Mouse (Mus musculus) liver, embryonic 16.5 days (tissue): Measurements from ENCODE around the gene Hist1h4k. TPM values are rescaled to one million over a fixed set of nuclear protein-coding genes. Genes with fewer than 3 reads are reported as not detected.

ENCODE experiments used
- microRNA-seq: library from miRNA; unstranded; fragments of <30 nt; microRNA quantifications from one replicate; pipeline ENCODE4, GENCODE M21; 2016
- polyA plus RNA-seq: library from polyadenylated mRNA; unstranded; fragments of >200 nt; fragmentation: Nextera tagmentation; extraction: Ambion mirVana; gene quantifications from 2 replicates; pipeline ENCODE4 v1.2.1, GENCODE M21; 2015

Hist1h4k gene
- polyA plus RNA-seq, 1 experiment from 2014 or later: 5.0 TPM

Small RNA genes lying within 50 kb of the gene (microRNA-seq; reads per million reads assigned to microRNA genes)
- not detected for gene Gm44346
- not detected for gene Gm44357
- gene Gm44367: not detected
- gene Gm44454: not detected

Other genes starting within 250 kb of the Hist1h4k start
- gene Gm11273, start 249.1 kb downstream of the Hist1h4k start, polyA plus RNA-seq: 4.7 and 5.5 TPM in 2 replicates
- gene Zkscan8, start 219.4 kb downstream of the Hist1h4k start, polyA plus RNA-seq: 1.0 and 1.2 TPM in 2 replicates
- 0.04 TPM in 1 of 2 replicates, not detected in the other for gene Olfr1366, start 207.7 kb downstream of the Hist1h4k start, polyA plus RNA-seq
- not detected in 2 replicates for gene Olfr1535, start 190.6 kb downstream of the Hist1h4k start, polyA plus RNA-seq
- gene Olfr1364, start 168.7 kb downstream of the Hist1h4k start, polyA plus RNA-seq: not detected in 2 replicates
- gene Olfr1362, start 136.5 kb downstream of the Hist1h4k start, polyA plus RNA-seq: not detected in 2 replicates
- not detected in 2 replicates for gene Olfr11, start 108.0 kb downstream of the Hist1h4k start, polyA plus RNA-seq
- not detected in 2 replicates for gene Olfr1361, start 87.1 kb downstream of the Hist1h4k start, polyA plus RNA-seq
- gene Olfr1360, start 73.1 kb downstream of the Hist1h4k start, polyA plus RNA-seq: not detected in 2 replicates
- gene Olfr1359, start 52.4 kb downstream of the Hist1h4k start, polyA plus RNA-seq: not detected in 2 replicates
- gene Hist1h2bl, start 34.4 kb downstream of the Hist1h4k start, polyA plus RNA-seq: 3.5 and 6.2 TPM in 2 replicates
- 18.6 and 20.0 TPM in 2 replicates for gene Hist1h2ai, start 34.1 kb downstream of the Hist1h4k start, polyA plus RNA-seq
- 4.4 and 13.9 TPM in 2 replicates for gene Hist1h3h, start 32.8 kb downstream of the Hist1h4k start, polyA plus RNA-seq
- gene Hist1h2bm, start 28.5 kb downstream of the Hist1h4k start, polyA plus RNA-seq: 5.9 and 9.8 TPM in 2 replicates
- gene Hist1h4j, start 15.4 kb downstream of the Hist1h4k start, polyA plus RNA-seq: 0.99 and 1.0 TPM in 2 replicates
- 40.9 and 50.2 TPM in 2 replicates for gene Hist1h2ak, start 3.3 kb upstream of the Hist1h4k start, polyA plus RNA-seq
- 8.1 and 12.9 TPM in 2 replicates for gene Hist1h2bn, start 3.6 kb upstream of the Hist1h4k start, polyA plus RNA-seq
- 22.9 and 30.4 TPM in 2 replicates for gene Hist1h1b, start 30.1 kb upstream of the Hist1h4k start, polyA plus RNA-seq
- 158 and 190 TPM in 2 replicates for gene Hist1h3i, start 32.9 kb upstream of the Hist1h4k start, polyA plus RNA-seq
- 10.1 and 14.1 TPM in 2 replicates for gene Hist1h2an, start 36.7 kb upstream of the Hist1h4k start, polyA plus RNA-seq
- gene Hist1h2bp, start 37.0 kb upstream of the Hist1h4k start, polyA plus RNA-seq: 3.8 and 7.6 TPM in 2 replicates
- 25.4 and 31.7 TPM in 2 replicates for gene Hist1h2bq, start 59.7 kb upstream of the Hist1h4k start, polyA plus RNA-seq
- gene Hist1h2ao, start 60.0 kb upstream of the Hist1h4k start, polyA plus RNA-seq: 2.1 TPM in 1 of 2 replicates, not detected in the other
- gene Hist1h4m, start 61.2 kb upstream of the Hist1h4k start, polyA plus RNA-seq: not detected in 2 replicates
- gene Hist1h4n, start 81.7 kb upstream of the Hist1h4k start, polyA plus RNA-seq: 25.5 and 40.3 TPM in 2 replicates
- gene Hist1h2ap, start 83.0 kb upstream of the Hist1h4k start, polyA plus RNA-seq: 3,914 and 4,206 TPM in 2 replicates
- 24.7 and 33.6 TPM in 2 replicates for gene Hist1h2br, start 83.2 kb upstream of the Hist1h4k start, polyA plus RNA-seq
- gene Zfp184, start 194.6 kb upstream of the Hist1h4k start, polyA plus RNA-seq: 0.55 and 0.56 TPM in 2 replicates
- gene Pom121l2, start 230.7 kb upstream of the Hist1h4k start, polyA plus RNA-seq: not detected in 2 replicates